Mouse (Mus musculus): ENCODE results near the gene Neurl4. TPM values are rescaled to one million over a fixed set of nuclear protein-coding genes. Genes with fewer than 3 reads are reported as not detected.

Neurl4 gene
- polyA plus RNA-seq (2012; rRNA removed): 113 and 134 TPM in 2 replicates

GRCm38 (mm10) chr11:69900471-69901405, at the start of gene Neurl4, which contains the start of gene 2810408A11Rik:
Gene Neurl4 (plus strand): TSS chr11:69901072.
Gene 2810408A11Rik (minus strand): TSS chr11:69900987.

GRCm38 (mm10) chr11:69858113-69858998, 42.5 kb upstream of the Neurl4 start, which contains the start of gene Tnk1:
Gene Tnk1 (minus strand): TSS chr11:69858730.

GRCm38 (mm10) chr11:69877878-69878277, 23.0 kb upstream of the Neurl4 start, which contains the start of gene Tmem95:
Gene Tmem95 (minus strand): TSS chr11:69878018.

GRCm38 (mm10) chr11:69880853-69881603, 19.8 kb upstream of the Neurl4 start, which contains the start of gene Kctd11:
Gene Kctd11 (minus strand): TSS chr11:69881406.

GRCm38 (mm10) chr11:69895291-69895690, 5.6 kb upstream of the Neurl4 start, which contains the start of gene Acap1:
Gene Acap1 (minus strand): TSS chr11:69895539.

GRCm38 (mm10) chr11:69913554-69914371, 12.9 kb downstream of the Neurl4 start, which contains the start of gene Gps2:
Gene Gps2 (plus strand): TSS chr11:69913888.

GRCm38 (mm10) chr11:69921114-69922011, 20.5 kb downstream of the Neurl4 start, which contains the start of gene Eif5a:
Gene Eif5a (minus strand): TSS chr11:69921958.

GRCm38 (mm10) chr11:69935137-69935879, 34.4 kb downstream of the Neurl4 start, which contains the start of gene Ybx2:
Gene Ybx2 (plus strand): TSS chr11:69935796.

GRCm38 (mm10) chr11:69948066-69948762, 47.3 kb downstream of the Neurl4 start, which contains the start of gene Slc2a4:
Gene Slc2a4 (minus strand): TSS chr11:69948188.

Other genes starting within 250 kb of the Neurl4 start
- gene Sox15, start 245.8 kb upstream of the Neurl4 start, polyA plus RNA-seq (2012; rRNA removed): 0.12 and 0.38 TPM in 2 replicates
- 132 and 137 TPM in 2 replicates for gene Mpdu1, start 238.4 kb upstream of the Neurl4 start, polyA plus RNA-seq (2012; rRNA removed)
- 9.8 and 10.6 TPM in 2 replicates for gene Cd68, start 234.9 kb upstream of the Neurl4 start, polyA plus RNA-seq (2012; rRNA removed)
- gene Eif4a1, start 228.6 kb upstream of the Neurl4 start, polyA plus RNA-seq (2012; rRNA removed): 922 and 1,086 TPM in 2 replicates
- gene Senp3, start 219.0 kb upstream of the Neurl4 start, polyA plus RNA-seq (2012; rRNA removed): 152 and 154 TPM in 2 replicates
- 0.74 and 1.5 TPM in 2 replicates for gene Tnfsf13, start 215.3 kb upstream of the Neurl4 start, polyA plus RNA-seq (2012; rRNA removed)
- 4.1 and 8.2 TPM in 2 replicates for gene Tnfsf12, start 205.2 kb upstream of the Neurl4 start, polyA plus RNA-seq (2012; rRNA removed)
- 1.3 and 2.6 TPM in 2 replicates for gene Tnfsfm13, start 205.0 kb upstream of the Neurl4 start, polyA plus RNA-seq (2012; rRNA removed)
- gene Polr2a, start 142.4 kb upstream of the Neurl4 start, polyA plus RNA-seq (2012; rRNA removed): 59.4 and 63.8 TPM in 2 replicates
- gene Slc35g3, start 139.1 kb upstream of the Neurl4 start, polyA plus RNA-seq (2012; rRNA removed): 0.84 and 1.1 TPM in 2 replicates
- 9.7 and 10.8 TPM in 2 replicates for gene Zbtb4, start 135.2 kb upstream of the Neurl4 start, polyA plus RNA-seq (2012; rRNA removed)
- gene Chrnb1, start 105.1 kb upstream of the Neurl4 start, polyA plus RNA-seq (2012; rRNA removed): 2.9 and 12.3 TPM in 2 replicates
- 20.0 and 20.9 TPM in 2 replicates for gene Fgf11, start 99.2 kb upstream of the Neurl4 start, polyA plus RNA-seq (2012; rRNA removed)
- 0.17 and 0.46 TPM in 2 replicates for gene Tmem102, start 95.4 kb upstream of the Neurl4 start, polyA plus RNA-seq (2012; rRNA removed)
- gene Gm39566, start 85.8 kb upstream of the Neurl4 start, polyA plus RNA-seq (2012; rRNA removed): not detected in 2 replicates
- gene Spem2, start 82.6 kb upstream of the Neurl4 start, polyA plus RNA-seq (2012; rRNA removed): not detected in 2 replicates
- 1.5 and 2.1 TPM in 2 replicates for gene Spem1, start 78.9 kb upstream of the Neurl4 start, polyA plus RNA-seq (2012; rRNA removed)
- 125 and 136 TPM in 2 replicates for gene Nlgn2, start 63.3 kb upstream of the Neurl4 start, polyA plus RNA-seq (2012; rRNA removed)
- gene Tmem256, start 62.6 kb upstream of the Neurl4 start, polyA plus RNA-seq (2012; rRNA removed): 203 and 228 TPM in 2 replicates
- 98.8 and 111 TPM in 2 replicates for gene Plscr3, start 54.7 kb upstream of the Neurl4 start, polyA plus RNA-seq (2012; rRNA removed)
- gene Tnk1, start 42.3 kb upstream of the Neurl4 start, polyA plus RNA-seq (2012; rRNA removed): 0.05 and 0.81 TPM in 2 replicates
- gene Tmem95, start 23.1 kb upstream of the Neurl4 start, polyA plus RNA-seq (2012; rRNA removed): not detected in 2 replicates
- gene Kctd11, start 19.7 kb upstream of the Neurl4 start, polyA plus RNA-seq (2012; rRNA removed): 1.7 and 2.3 TPM in 2 replicates
- 0.90 and 1.4 TPM in 2 replicates for gene Acap1, start 5.5 kb upstream of the Neurl4 start, polyA plus RNA-seq (2012; rRNA removed)
- 11.9 and 13.9 TPM in 2 replicates for gene 2810408A11Rik, start 85 bp upstream of the Neurl4 start, polyA plus RNA-seq (2012; rRNA removed)
- 100 and 101 TPM in 2 replicates for gene Gps2, start 12.8 kb downstream of the Neurl4 start, polyA plus RNA-seq (2012; rRNA removed)
- gene Eif5a, start 20.9 kb downstream of the Neurl4 start, polyA plus RNA-seq (2012; rRNA removed): 830 and 831 TPM in 2 replicates
- gene Ybx2, start 34.7 kb downstream of the Neurl4 start, polyA plus RNA-seq (2012; rRNA removed): 43.9 and 49.9 TPM in 2 replicates
- 9.7 and 10.0 TPM in 2 replicates for gene Slc2a4, start 47.1 kb downstream of the Neurl4 start, polyA plus RNA-seq (2012; rRNA removed)
- gene Cldn7, start 63.7 kb downstream of the Neurl4 start, polyA plus RNA-seq (2012; rRNA removed): 0.27 and 3.1 TPM in 2 replicates
- gene Ctdnep1, start 80.1 kb downstream of the Neurl4 start, polyA plus RNA-seq (2012; rRNA removed): 101 and 111 TPM in 2 replicates
- gene Elp5, start 81.4 kb downstream of the Neurl4 start, polyA plus RNA-seq (2012; rRNA removed): 127 and 144 TPM in 2 replicates
- gene Gabarap, start 90.1 kb downstream of the Neurl4 start, polyA plus RNA-seq (2012; rRNA removed): 521 and 610 TPM in 2 replicates
- gene Phf23, start 94.7 kb downstream of the Neurl4 start, polyA plus RNA-seq (2012; rRNA removed): 60.2 and 65.1 TPM in 2 replicates
- gene Dvl2, start 99.5 kb downstream of the Neurl4 start, polyA plus RNA-seq (2012; rRNA removed): 42.8 and 47.8 TPM in 2 replicates
- gene Acadvl, start 114.3 kb downstream of the Neurl4 start, polyA plus RNA-seq (2012; rRNA removed): 45.6 and 50.3 TPM in 2 replicates
- gene Dlg4, start 115.9 kb downstream of the Neurl4 start, polyA plus RNA-seq (2012; rRNA removed): 202 and 211 TPM in 2 replicates
- 2.0 and 2.2 TPM in 2 replicates for gene Asgr1, start 153.0 kb downstream of the Neurl4 start, polyA plus RNA-seq (2012; rRNA removed)
- 0.05 TPM in 1 of 2 replicates, not detected in the other for gene Asgr2, start 191.6 kb downstream of the Neurl4 start, polyA plus RNA-seq (2012; rRNA removed)
- gene Mgl2, start 229.3 kb downstream of the Neurl4 start, polyA plus RNA-seq (2012; rRNA removed): 0.61 and 0.74 TPM in 2 replicates